Mouse (Mus musculus): ENCODE data around the gene Rpl38.

- TF ChIP-seq POLR2A (IDR thresholded peaks at IDR 0.05; ENCODE audit: control insufficient read depth, extremely low read depth, insufficient read depth, low read length, poor library complexity) (no peak), CTCF (IDR thresholded peaks at IDR 0.05; ENCODE audit: borderline replicate concordance, control insufficient read depth, extremely low read depth, insufficient read depth, low read length, poor library complexity) (no peak)
Measured at GRCm38 (mm10) chr11:114638647-114639290, 29.6 kb upstream of the Rpl38 start.

Measured in thymus, adult 2 months (tissue).